Mouse (Mus musculus) spleen, postnatal 4 days (tissue): ENCODE measurements at regions not wholly inside any gene's neighbourhood (a gene's known extent, or its start where the extent isn't known, plus 50 kb on each side); places are given as distances from the start of the nearest gene placed in this dataset.

Experiments
- DNase-seq, 2 experiments: peaks; one replicate each; pipeline ENCODE4 v3.0.0; 2022; ENCODE audit warnings: low spot score in 2 of 2

GRCm38 (mm10) chr11:44027046-44027445, 126.0 kb upstream of the Adra1b start:
- peak in 1 of 2 experiments; percentile 53 for DNase-seq

- no peak for DNase-seq
These were observed 145.1 kb upstream of the Adra1b start for GRCm38 (mm10) chr11:44046083-44046482.

- DNase-seq: no peak
These were observed 148.4 kb upstream of the Adra1b start for GRCm38 (mm10) chr11:44049253-44049976.

GRCm38 (mm10) chr11:44052481-44052880, 151.5 kb upstream of the Adra1b start:
- DNase-seq: no peak

- DNase-seq: no peak
These were observed 161.4 kb upstream of the Adra1b start for GRCm38 (mm10) chr11:44062446-44062845.

- DNase-seq: no peak
These were observed 165.2 kb upstream of the Adra1b start for GRCm38 (mm10) chr11:44066176-44066575.

- DNase-seq: no peak
These were observed 182.7 kb upstream of the Adra1b start for GRCm38 (mm10) chr11:44083716-44084115.

GRCm38 (mm10) chr11:44086951-44087350, 185.9 kb upstream of the Adra1b start:
- DNase-seq: no peak

GRCm38 (mm10) chr11:44089514-44089913, 188.5 kb upstream of the Adra1b start:
- DNase-seq: no peak

- no peak for DNase-seq
These were observed 194.3 kb upstream of the Adra1b start for GRCm38 (mm10) chr11:44095280-44095679.

- no peak for DNase-seq
These were observed 202.3 kb upstream of the Adra1b start for GRCm38 (mm10) chr11:44103188-44103840.

GRCm38 (mm10) chr11:44103841-44104191, 202.8 kb upstream of the Adra1b start:
- DNase-seq: no peak

- no peak for DNase-seq
These were observed 205.2 kb upstream of the Adra1b start for GRCm38 (mm10) chr11:44106231-44106630.

GRCm38 (mm10) chr11:44111525-44111924, 210.5 kb upstream of the Adra1b start:
- DNase-seq: no peak

GRCm38 (mm10) chr11:44127088-44127487, 226.1 kb upstream of the Adra1b start:
- no peak for DNase-seq

GRCm38 (mm10) chr11:44128481-44128880, 227.5 kb upstream of the Adra1b start:
- DNase-seq: no peak

- DNase-seq: no peak
These were observed 232.2 kb upstream of the Adra1b start for GRCm38 (mm10) chr11:44133244-44133643.

- DNase-seq: no peak
These were observed 235.0 kb upstream of the Adra1b start for GRCm38 (mm10) chr11:44136024-44136423.

GRCm38 (mm10) chr11:44142996-44143395, 242.0 kb upstream of the Adra1b start:
- no peak for DNase-seq

GRCm38 (mm10) chr11:44144477-44144876, 243.5 kb upstream of the Adra1b start:
- no peak for DNase-seq

- DNase-seq: no peak
These were observed 245.4 kb upstream of the Adra1b start for GRCm38 (mm10) chr11:44146419-44146818.

- no peak for DNase-seq
These were observed 246.3 kb upstream of the Il12b start for GRCm38 (mm10) chr11:44153576-44153975.

- no peak for DNase-seq
These were observed 244.3 kb upstream of the Il12b start for GRCm38 (mm10) chr11:44155591-44155990.
